Mouse (Mus musculus): ENCODE measurements around the gene Lgals9.
"Not testable (repeated sequence)": the region's sequence is repeated elsewhere in the genome, so short reads cannot be mapped to it uniquely, and the experiment has no call there.

Gene Lgals9

GRCm38 (mm10) chr11:78984483-78985177 is at the start of gene Lgals9:
Gene Lgals9 (minus strand): TSS chr11:78984946.
- peak; percentile 24 to 41 for DNase-seq

GRCm38 (mm10) chr11:79033636-79034035 is 48.9 kb upstream of the Lgals9 start:
- DNase-seq, result no peak

GRCm38 (mm10) chr11:79033021-79033420 is 48.3 kb upstream of the Lgals9 start:
- DNase-seq, result no peak

GRCm38 (mm10) chr11:79031452-79031746 is 46.7 kb upstream of the Lgals9 start:
- DNase-seq, result no peak

- peak; percentile 92 to 96 for DNase-seq
These were observed 46.1 kb upstream of the Lgals9 start for GRCm38 (mm10) chr11:79030570-79031451.

GRCm38 (mm10) chr11:79023751-79024150 is 39.0 kb upstream of the Lgals9 start:
- DNase-seq, result no peak

- DNase-seq, result no peak
These were observed 38.6 kb upstream of the Lgals9 start for GRCm38 (mm10) chr11:79023342-79023741.

- DNase-seq, result no peak
These were observed 38.1 kb upstream of the Lgals9 start for GRCm38 (mm10) chr11:79022836-79023235.

- no peak for DNase-seq
These were observed 35.8 kb upstream of the Lgals9 start for GRCm38 (mm10) chr11:79020535-79021045.

- peak; percentile 56 to 64 for DNase-seq
These were observed 35.2 kb upstream of the Lgals9 start for GRCm38 (mm10) chr11:79019839-79020534.

GRCm38 (mm10) chr11:79018954-79019704 is 34.4 kb upstream of the Lgals9 start:
- peak; percentile 81 to 83 for DNase-seq

- no peak for DNase-seq
These were observed 32.4 kb upstream of the Lgals9 start for GRCm38 (mm10) chr11:79017161-79017606.

- peak; percentile 65 to 80 for DNase-seq
These were observed 31.5 kb upstream of the Lgals9 start for GRCm38 (mm10) chr11:79016236-79016635.

- no peak for DNase-seq
These were observed 31.0 kb upstream of the Lgals9 start for GRCm38 (mm10) chr11:79015660-79016215.

GRCm38 (mm10) chr11:79014602-79015325 is 30.0 kb upstream of the Lgals9 start:
- no peak for DNase-seq

GRCm38 (mm10) chr11:79013806-79014205 is 29.1 kb upstream of the Lgals9 start:
- DNase-seq, result no peak

GRCm38 (mm10) chr11:79013056-79013455 is 28.3 kb upstream of the Lgals9 start:
- DNase-seq, result no peak

GRCm38 (mm10) chr11:79012529-79012928 is 27.8 kb upstream of the Lgals9 start:
- DNase-seq, result no peak

- no peak for DNase-seq
These were observed 24.1 kb upstream of the Lgals9 start for GRCm38 (mm10) chr11:79008891-79009290.

GRCm38 (mm10) chr11:79008007-79008775 is 23.4 kb upstream of the Lgals9 start:
- DNase-seq, result no peak

GRCm38 (mm10) chr11:79007356-79007755 is 22.6 kb upstream of the Lgals9 start:
- not testable (repeated sequence) for DNase-seq

Data from cerebellum, postnatal 10 days (tissue).